Mouse (Mus musculus): ENCODE results near the gene Dyx1c1.

GRCm38 (mm10) chr9:72949572-72949971 is 9.0 kb upstream of the Dyx1c1 start:
- TF ChIP-seq CTCF (IDR thresholded peaks at IDR 0.05; ENCODE audit: borderline replicate concordance, control insufficient read depth, extremely low read depth, insufficient read depth, low read length, poor library complexity) (no peak), POLR2A (IDR thresholded peaks at IDR 0.05; ENCODE audit: control insufficient read depth, extremely low read depth, insufficient read depth, low read length, poor library complexity) (no peak)
